Mouse (Mus musculus) spleen, adult 2 months (tissue): Measurements from ENCODE around the gene Rnaseh1. TPM values are rescaled to one million over a fixed set of nuclear protein-coding genes. Genes with fewer than 3 reads are reported as not detected.

Experiments used
- DNase-seq, 2 experiments: peaks; one replicate each; pipeline versions ENCODE4 v3.0.0 to v3.0.0-alpha.2; 2012 to 2021; ENCODE audit warnings: low spot score in 2 of 2, low read depth in 1 of 2
- H3K27ac ChIP-seq: fragments of 200-500 bp; 2 replicates; pipeline ENCODE4 v1.5.1; 2012; ENCODE audit warnings: low read length, inconsistent platforms; ENCODE audit not compliant: insufficient read depth
- H3K27me3 ChIP-seq: fragments of 200-500 bp; 2 replicates; pipeline ENCODE4 v1.6.1; 2012; ENCODE audit warnings: mild to moderate bottlenecking, moderate library complexity, low read length, inconsistent platforms; ENCODE audit not compliant: control insufficient read depth, insufficient read depth
- H3K36me3 ChIP-seq: fragments of 200-500 bp; 2 replicates; pipeline ENCODE4 v1.6.1; 2012; ENCODE audit warnings: mild to moderate bottlenecking, low read length, inconsistent platforms; ENCODE audit not compliant: control insufficient read depth, insufficient read depth
- H3K4me1 ChIP-seq: fragments of 200-500 bp; 2 replicates; pipeline ENCODE4 v1.6.1; 2011; ENCODE audit warnings: inconsistent platforms; ENCODE audit not compliant: control insufficient read depth, insufficient read depth, insufficient read length
- H3K4me3 ChIP-seq: fragments of 200-500 bp; 2 replicates; pipeline ENCODE4 v1.5.1; 2011; ENCODE audit warnings: mild to moderate bottlenecking, inconsistent platforms; ENCODE audit not compliant: insufficient read depth, insufficient read length; ENCODE audit errors: extremely low read depth
- CTCF ChIP-seq: fragments of 200-500 bp; IDR thresholded peaks from 2 replicates; pipeline ENCODE4 v1.5.1; 2011; ENCODE audit warnings: mild to moderate bottlenecking, inconsistent platforms; ENCODE audit not compliant: insufficient read depth, insufficient read length, insufficient replicate concordance; ENCODE audit errors: extremely low read depth
- POLR2A ChIP-seq: fragments of 200-500 bp; IDR thresholded peaks from 2 replicates; pipeline ENCODE4 v1.6.1; 2011; ENCODE audit warnings: low read depth, low read length, inconsistent platforms
- WGBS: fragments of 180-500 bp; shearing (Covaris S2); methylation state at CpG from one replicate; pipeline ENCODE4 v1.1.7; 2018; 5-methylcytosine and 5-hydroxymethylcytosine counted together
- polyA plus RNA-seq: library from polyadenylated mRNA; depleted of rRNA; stranded (reverse); fragments of >200 nt; gene quantifications from 2 replicates; pipeline ENCODE4 v1.2.3, GENCODE M21; 2012; rRNA removed

Gene Rnaseh1
- polyA plus RNA-seq, 1 experiment = 10.2 TPM

DNA sequence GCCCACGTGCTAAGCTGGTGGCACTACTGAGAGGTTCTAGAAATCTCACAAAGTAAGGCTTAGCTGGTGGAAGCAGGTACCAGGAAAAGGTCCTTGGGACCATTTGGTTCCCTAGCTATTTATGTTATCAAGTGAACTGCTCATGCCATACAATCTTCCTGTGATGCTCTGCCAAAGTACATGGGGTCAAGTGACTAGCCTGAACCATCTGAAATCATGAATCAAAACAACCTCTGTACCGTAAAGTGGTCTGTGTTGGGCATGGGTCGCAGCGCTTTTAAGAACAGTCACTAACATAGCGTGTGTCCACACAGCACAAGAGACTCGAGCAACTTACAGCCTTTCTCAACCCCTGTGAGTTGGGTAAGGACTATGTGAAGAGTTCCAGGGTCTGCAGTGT is 55.8 kb downstream of the Rnaseh1 start:
- WGBS = 90% methylated on average over 6 of the region's 6 CpGs

DNA sequence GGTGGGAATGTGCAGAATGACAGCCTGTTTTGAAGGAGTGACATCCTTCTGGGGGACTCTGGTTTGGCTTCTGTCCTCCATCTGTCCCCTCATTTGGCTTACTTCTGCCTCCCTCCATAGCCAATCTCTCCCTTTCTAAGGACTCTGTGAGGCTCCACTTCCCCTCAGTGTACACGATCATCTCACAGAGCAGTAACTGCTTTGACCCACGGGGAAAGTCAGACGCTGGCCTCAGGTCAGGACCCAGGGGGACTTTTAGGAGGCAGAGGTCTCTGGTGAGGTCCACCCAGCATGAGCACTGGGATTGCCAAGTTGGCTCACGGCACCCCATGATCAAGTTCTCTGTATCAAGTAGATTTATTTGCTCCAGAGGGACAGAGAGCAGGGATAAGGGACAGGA is 58.8 kb downstream of the Rnaseh1 start:
- Histone ChIP-seq H3K27me3 (no peaks in the 10 kb centered on the region), H3K27ac (no peak overlapping the region), H3K4me3 (no peak overlapping the region), H3K36me3 (peaks cover 25% of the 10 kb centered on the region), H3K4me1 (no peaks in the 10 kb centered on the region)
- WGBS = 94% methylated on average over 4 of the region's 4 CpGs
- TF ChIP-seq CTCF (no peak), POLR2A (no peak)
- DNase-seq = no peak

More for the DNA sequence above, 55.8 kb downstream of the Rnaseh1 start:
- no peaks in the 10 kb centered on the region for H3K4me1 ChIP-seq
- peaks cover 8% of the 10 kb centered on the region for H3K36me3 ChIP-seq
- H3K27ac ChIP-seq = no peak overlapping the region
- H3K4me3 ChIP-seq = no peak overlapping the region
- no peak for DNase-seq
- no peaks in the 10 kb centered on the region for H3K27me3 ChIP-seq
- TF ChIP-seq POLR2A = no peak
- no peak for TF ChIP-seq CTCF

Other genes with a start within 250 kb of the Rnaseh1 start
- gene Dcdc2c, start 97.2 kb upstream of the Rnaseh1 start, polyA plus RNA-seq = not detected in 2 replicates
- not detected in 2 replicates for gene Allc, start 67.1 kb upstream of the Rnaseh1 start, polyA plus RNA-seq
- gene Colec11, start 26.2 kb upstream of the Rnaseh1 start, polyA plus RNA-seq = 0.18 and 0.46 TPM in 2 replicates
- 225 and 315 TPM in 2 replicates for gene Rps7, start 13.6 kb upstream of the Rnaseh1 start, polyA plus RNA-seq
- gene Adi1, start 25.6 kb downstream of the Rnaseh1 start, polyA plus RNA-seq = 6.3 and 7.6 TPM in 2 replicates
- 18.7 and 22.0 TPM in 2 replicates for gene Trappc12, start 100.9 kb downstream of the Rnaseh1 start, polyA plus RNA-seq
- gene Eipr1, start 102.2 kb downstream of the Rnaseh1 start, polyA plus RNA-seq = 28.5 and 29.8 TPM in 2 replicates